Mouse (Mus musculus) C2C12 (cell line): ENCODE measurements around the gene C77080.

ENCODE experiments used
- CTCF ChIP-seq: IDR thresholded peaks from one replicate; pipeline ENCODE4 v1.5.1; 2011; ENCODE audit not compliant: control insufficient read depth, insufficient read depth, insufficient read length
- MAX ChIP-seq: IDR thresholded peaks from one replicate; pipeline ENCODE4 v1.6.1; 2011; ENCODE audit warnings: mild to moderate bottlenecking, control low read depth

GRCm38 (mm10) chr4:129244802-129245201 is 16.4 kb downstream of the C77080 start:
- TF ChIP-seq CTCF (no peak), MAX (no peak)
